Mouse (Mus musculus) MEL (cell line): ENCODE results near the gene Ncf1. TPM values are rescaled to one million over a fixed set of nuclear protein-coding genes. Genes with fewer than 3 reads are reported as not detected.

Source experiments
- DNase-seq: peaks from one replicate; pipeline ENCODE4 v3.0.0; 2011; ENCODE audit warnings: low read depth, low spot score
- H3K27ac ChIP-seq: 2 replicates; pipeline ENCODE4 v1.5.1; 2012; ENCODE audit warnings: low read depth, mild to moderate bottlenecking, control low read depth, low read length, moderate library complexity; ENCODE audit not compliant: control insufficient read depth
- H3K27me3 ChIP-seq, 2 experiments: fragments of 150-350 bp in 1 of 2; sonication (generic) in 1 of 2; 2 replicates each; pipeline ENCODE4 v1.6.1; 2012; ENCODE audit warnings: low read length in 2 of 2, mild to moderate bottlenecking in 2 of 2, improper control_type of control experiment in 1 of 2, moderate library complexity in 1 of 2; ENCODE audit not compliant: insufficient read depth in 2 of 2, control insufficient read depth in 1 of 2
- H3K36me3 ChIP-seq, 2 experiments: 2 replicates each; pipeline ENCODE4 v1.6.1; 2012 to 2014; ENCODE audit warnings: low read length in 2 of 2, improper control_type of control experiment in 1 of 2, inconsistent platforms in 1 of 2, mild to moderate bottlenecking in 1 of 2; ENCODE audit not compliant: insufficient read depth in 2 of 2, control insufficient read depth in 1 of 2
- H3K4me1 ChIP-seq, 2 experiments: fragments of 150-350 bp in 1 of 2; sonication (generic) in 1 of 2; 2 replicates each; pipeline ENCODE4 v1.6.1; 2012; ENCODE audit warnings: low read length in 2 of 2, improper control_type of control experiment in 1 of 2, mild to moderate bottlenecking in 1 of 2; ENCODE audit not compliant: insufficient read depth in 2 of 2, control insufficient read depth in 1 of 2
- H3K4me3 ChIP-seq, 2 experiments: fragments of 150-350 bp in 1 of 2; sonication (generic) in 1 of 2; 2 replicates each; pipeline ENCODE4 v1.5.1; 2012; ENCODE audit warnings: low read depth in 2 of 2, low read length in 2 of 2, mild to moderate bottlenecking in 2 of 2, moderate library complexity in 2 of 2, control low read depth in 1 of 2, improper control_type of control experiment in 1 of 2; ENCODE audit not compliant: control insufficient read depth in 1 of 2, insufficient read depth in 1 of 2
- H3K79me2 ChIP-seq: 2 replicates; pipeline ENCODE4 v1.6.1; 2012; ENCODE audit warnings: mild to moderate bottlenecking, low read length, moderate library complexity; ENCODE audit not compliant: control insufficient read depth, poor library complexity, insufficient read depth
- H3K9ac ChIP-seq: 2 replicates; pipeline ENCODE4 v1.6.1; 2012; ENCODE audit warnings: low read depth, mild to moderate bottlenecking, control low read depth, low read length, moderate library complexity; ENCODE audit not compliant: control insufficient read depth, poor library complexity, severe bottlenecking
- H3K9me3 ChIP-seq: fragments of 150-350 bp; sonication (generic); replicated peaks from 2 replicates; pipeline ENCODE4 v1.6.1; 2012; ENCODE audit warnings: mild to moderate bottlenecking, low read length, improper control_type of control experiment, moderate library complexity; ENCODE audit not compliant: insufficient read depth
- CHD2 ChIP-seq: IDR thresholded peaks from 2 replicates; pipeline ENCODE4 v1.6.1; 2011; ENCODE audit warnings: low read length, improper control_type of control experiment
- CTCF ChIP-seq, 3 experiments: IDR thresholded peaks in 2 of 3; conservative IDR thresholded peaks in 1 of 3; 2 replicates each; pipeline ENCODE4 v1.5.1; 2011 to 2012; ENCODE audit warnings: low read length in 3 of 3, low read depth in 2 of 3, mild to moderate bottlenecking in 2 of 3, improper control_type of control experiment in 1 of 3, inconsistent platforms in 1 of 3, mixed read lengths in 1 of 3, moderate library complexity in 1 of 3; ENCODE audit not compliant: control insufficient read depth in 1 of 3, insufficient read depth in 1 of 3, poor library complexity in 1 of 3, severe bottlenecking in 1 of 3
- E2F4 ChIP-seq: IDR thresholded peaks from 2 replicates; pipeline ENCODE4 v1.6.1; 2011; ENCODE audit warnings: low read depth, low read length, improper control_type of control experiment, borderline replicate concordance
- ETS1 ChIP-seq: IDR thresholded peaks from 2 replicates; pipeline ENCODE4 v1.6.1; 2012; ENCODE audit warnings: low read depth, mild to moderate bottlenecking, inconsistent platforms, low read length, improper control_type of control experiment, moderate library complexity
- GABPA ChIP-seq: IDR thresholded peaks from 2 replicates; pipeline ENCODE4 v1.6.1; 2012; ENCODE audit warnings: low read depth, mild to moderate bottlenecking, inconsistent platforms, low read length, improper control_type of control experiment, moderate library complexity
- HCFC1 ChIP-seq: IDR thresholded peaks from 2 replicates; pipeline ENCODE4 v1.6.1; 2012; ENCODE audit warnings: low read depth, mild to moderate bottlenecking, inconsistent platforms, low read length, improper control_type of control experiment, moderate library complexity
- KAT2A ChIP-seq: conservative IDR thresholded peaks from 2 replicates; pipeline ENCODE4 v1.6.1; 2012; ENCODE audit warnings: low read depth, low read length, improper control_type of control experiment, inconsistent platforms
- MAFK ChIP-seq: IDR thresholded peaks from 2 replicates; pipeline ENCODE4 v1.6.1; 2011; ENCODE audit warnings: low read depth, mild to moderate bottlenecking, low read length, improper control_type of control experiment, borderline replicate concordance
- MAZ ChIP-seq: IDR thresholded peaks from 2 replicates; pipeline ENCODE4 v1.6.1; 2012; ENCODE audit warnings: low read depth, mild to moderate bottlenecking, inconsistent platforms, low read length, improper control_type of control experiment
- MYB ChIP-seq: IDR thresholded peaks from 2 replicates; pipeline ENCODE4 v1.6.1; 2011; ENCODE audit warnings: mild to moderate bottlenecking, low read depth, low read length, improper control_type of control experiment
- MYC ChIP-seq: IDR thresholded peaks from 2 replicates; pipeline ENCODE4 v1.6.1; 2011; ENCODE audit warnings: low read depth, mild to moderate bottlenecking, low read length, improper control_type of control experiment, moderate library complexity
- NELFE ChIP-seq: IDR thresholded peaks from 2 replicates; pipeline ENCODE4 v1.6.1; 2011; ENCODE audit warnings: low read depth, low read length, improper control_type of control experiment
- POLR2A ChIP-seq, 2 experiments: IDR thresholded peaks; 2 replicates each; pipeline ENCODE4 v1.6.1; 2011 to 2012; ENCODE audit warnings: low read length in 2 of 2, mild to moderate bottlenecking in 2 of 2, control low read depth in 1 of 2, improper control_type of control experiment in 1 of 2, low read depth in 1 of 2, moderate library complexity in 1 of 2; ENCODE audit not compliant: control insufficient read depth in 1 of 2, insufficient read depth in 1 of 2, poor library complexity in 1 of 2
- POLR2AphosphoS5 ChIP-seq: IDR thresholded peaks from 2 replicates; pipeline ENCODE4 v1.6.1; 2012; ENCODE audit warnings: low read depth, borderline replicate concordance, mild to moderate bottlenecking, inconsistent platforms, low read length, moderate library complexity, mixed read lengths
- RAD21 ChIP-seq: IDR thresholded peaks from 2 replicates; pipeline ENCODE4 v1.6.1; 2011; ENCODE audit warnings: mild to moderate bottlenecking, low read depth, low read length, improper control_type of control experiment
- RCOR1 ChIP-seq: IDR thresholded peaks from 2 replicates; pipeline ENCODE4 v1.6.1; 2012; ENCODE audit warnings: low read depth, mild to moderate bottlenecking, inconsistent platforms, low read length, improper control_type of control experiment
- SIN3A ChIP-seq: IDR thresholded peaks from 2 replicates; pipeline ENCODE4 v1.6.1; 2012; ENCODE audit warnings: low read length, improper control_type of control experiment, inconsistent platforms
- TAL1 ChIP-seq: IDR thresholded peaks from 2 replicates; pipeline ENCODE4 v1.6.1; 2012; ENCODE audit warnings: mild to moderate bottlenecking, inconsistent platforms, low read length, moderate library complexity, mixed read lengths
- USF1 ChIP-seq: IDR thresholded peaks from 2 replicates; pipeline ENCODE4 v1.6.1; 2014; ENCODE audit warnings: low read depth, mild to moderate bottlenecking, inconsistent platforms, low read length, improper control_type of control experiment, moderate library complexity
- ZC3H11A ChIP-seq: IDR thresholded peaks from 2 replicates; pipeline ENCODE4 v1.6.1; 2012; ENCODE audit warnings: low read depth, mild to moderate bottlenecking, inconsistent platforms, low read length, improper control_type of control experiment
- ZMIZ1 ChIP-seq: IDR thresholded peaks from 2 replicates; pipeline ENCODE4 v1.6.1; 2012; ENCODE audit warnings: low read depth, mild to moderate bottlenecking, inconsistent platforms, low read length, improper control_type of control experiment, moderate library complexity
- ZNF384 ChIP-seq: IDR thresholded peaks from 2 replicates; pipeline ENCODE4 v1.6.1; 2012; ENCODE audit warnings: low read depth, mild to moderate bottlenecking, inconsistent platforms, low read length, improper control_type of control experiment
- polyA plus RNA-seq, 2 experiments: library from polyadenylated mRNA; stranded (reverse) in 1 of 2; unstranded in 1 of 2; fragments of >175 nt in 1 of 2; fragments of >200 nt in 1 of 2; gene quantifications; 2 replicates each; pipeline versions ENCODE4 v1.2.1 to v1.2.4; 2012; ENCODE audit warnings: low replicate concordance in 2 of 2, low read depth in 1 of 2; ENCODE audit not compliant: insufficient read length in 2 of 2, insufficient read depth in 1 of 2, missing spikeins in 1 of 2
- total RNA-seq: library from RNA; depleted of rRNA; stranded (reverse); fragments of 300-350 nt; gene quantifications from 2 replicates; pipeline ENCODE4 v1.2.3, GENCODE M21; 2012

The Ncf1 gene
- total and polyA plus RNA-seq, 3 experiments, result 0.58 to 3.3 TPM; not detected in 1

GRCm38 (mm10) chr5:134221278-134221677 lies 8.1 kb downstream of the Ncf1 start:
- Histone ChIP-seq H3K36me3 (no peaks in the 10 kb centered on the region), H3K27me3 (no peaks in the 10 kb centered on the region), H3K4me3 (no peak overlapping the region), H3K9me3 (no peaks in the 10 kb centered on the region), H3K79me2 (no peaks in the 10 kb centered on the region), H3K9ac (no peak overlapping the region), H3K27ac (no peak overlapping the region), H3K4me1 (no peaks in the 10 kb centered on the region)
- TF ChIP-seq CHD2, result no peak
- no peak for TF ChIP-seq ETS1
- TF ChIP-seq USF1, result no peak
- TF ChIP-seq E2F4, result no peak
- no peak for TF ChIP-seq ZNF384
- TF ChIP-seq MAFK, result no peak
- DNase-seq, result no peak

- no peak for TF ChIP-seq ZC3H11A
- no peak for TF ChIP-seq POLR2A (IDR thresholded peaks at IDR 0.05; ENCODE audit: control insufficient read depth in 1 of 2, insufficient read depth in 1 of 2, low read depth in 1 of 2, low read length in 2 of 2, poor library complexity in 1 of 2)
- TF ChIP-seq CHD2, result no peak
- no peak for TF ChIP-seq RCOR1
- no peak for TF ChIP-seq POLR2AphosphoS5
- TF ChIP-seq HCFC1, result no peak
- no peak for TF ChIP-seq USF1
- TF ChIP-seq NELFE, result no peak
- no peak for TF ChIP-seq CTCF (IDR thresholded peaks at IDR 0.05 in 2 of 3, conservative IDR thresholded peaks at IDR 0.05 in 1 of 3; ENCODE audit: control insufficient read depth in 1 of 3, insufficient read depth in 1 of 3, low read depth in 2 of 3, low read length in 3 of 3, poor library complexity in 1 of 3, severe bottlenecking in 1 of 3)
- TF ChIP-seq MYC, result no peak
- TF ChIP-seq MYB, result no peak
- no peak for TF ChIP-seq ZMIZ1
- TF ChIP-seq MAZ, result no peak
- no peak for TF ChIP-seq ETS1
- TF ChIP-seq GABPA, result no peak
- no peak for TF ChIP-seq KAT2A
- TF ChIP-seq RAD21, result no peak
- TF ChIP-seq SIN3A, result no peak
- no peak for TF ChIP-seq TAL1
- H3K27ac ChIP-seq, result no peak overlapping the region
- no peaks in the 10 kb centered on the region for H3K79me2 ChIP-seq
- no peaks in the 10 kb centered on the region for H3K4me1 ChIP-seq
- H3K4me3 ChIP-seq, result no peak overlapping the region
- H3K9ac ChIP-seq, result no peak overlapping the region
- H3K36me3 ChIP-seq, result no peaks in the 10 kb centered on the region
- no peaks in the 10 kb centered on the region for H3K9me3 ChIP-seq
- no peaks in the 10 kb centered on the region for H3K27me3 ChIP-seq
- DNase-seq, result no peak
Observed at GRCm38 (mm10) chr5:134217900-134218299, 11.5 kb downstream of the Ncf1 start.
